Mouse (Mus musculus) ES-Bruce4 (cell line): ENCODE results near the gene Arcn1. TPM values are rescaled to one million over a fixed set of nuclear protein-coding genes. Genes with fewer than 3 reads are reported as not detected.

ENCODE experiments used
- H3K27ac ChIP-seq: 2 replicates; pipeline ENCODE4 v1.5.1; 2012; ENCODE audit warnings: low read length, inconsistent platforms; ENCODE audit not compliant: insufficient read depth
- H3K27me3 ChIP-seq: 2 replicates; pipeline ENCODE4 v1.6.1; 2012; ENCODE audit warnings: mild to moderate bottlenecking, low read length, inconsistent platforms; ENCODE audit not compliant: control insufficient read depth, poor library complexity, insufficient read depth, severe bottlenecking
- H3K36me3 ChIP-seq: 2 replicates; pipeline ENCODE4 v1.6.1; 2012; ENCODE audit warnings: inconsistent platforms, mild to moderate bottlenecking, low read length, moderate library complexity; ENCODE audit not compliant: control insufficient read depth, poor library complexity, insufficient read depth, severe bottlenecking
- H3K4me1 ChIP-seq: one replicate; pipeline ENCODE4 v1.8.1; 2011; ENCODE audit warnings: low read length; ENCODE audit not compliant: control insufficient read depth, insufficient read depth
- H3K4me3 ChIP-seq: 2 replicates; pipeline ENCODE4 v1.5.1; 2011; ENCODE audit warnings: low read depth, mild to moderate bottlenecking, low read length
- H3K9ac ChIP-seq: 2 replicates; pipeline ENCODE4 v1.6.1; 2012; ENCODE audit warnings: low read depth, mild to moderate bottlenecking, inconsistent platforms; ENCODE audit not compliant: poor library complexity, severe bottlenecking
- H3K9me3 ChIP-seq: replicated peaks from 2 replicates; pipeline ENCODE4 v1.6.1; 2012; ENCODE audit warnings: mild to moderate bottlenecking, low read length, inconsistent platforms; ENCODE audit not compliant: control insufficient read depth, poor library complexity, insufficient read depth, severe bottlenecking
- CTCF ChIP-seq: IDR thresholded peaks from one replicate; pipeline ENCODE4 v1.8.1; 2011; ENCODE audit warnings: low read depth, low read length
- EP300 ChIP-seq: IDR thresholded peaks from 2 replicates; pipeline ENCODE4 v1.6.1; 2011; ENCODE audit warnings: low read depth, low read length; ENCODE audit not compliant: insufficient read depth
- POLR2A ChIP-seq: IDR thresholded peaks from one replicate; pipeline ENCODE4 v1.8.1; 2011; ENCODE audit warnings: low read length; ENCODE audit not compliant: insufficient read depth
- polyA plus RNA-seq: library from polyadenylated mRNA; stranded (reverse); fragments of >200 nt; gene quantifications from 2 replicates; pipeline ENCODE4 v1.2.4, GENCODE M21; 2011; ENCODE audit warnings: low read depth; ENCODE audit not compliant: missing spikeins, insufficient read depth, insufficient read length

The Arcn1 gene
- polyA plus RNA-seq, 1 experiment, result 291 TPM

DNA sequence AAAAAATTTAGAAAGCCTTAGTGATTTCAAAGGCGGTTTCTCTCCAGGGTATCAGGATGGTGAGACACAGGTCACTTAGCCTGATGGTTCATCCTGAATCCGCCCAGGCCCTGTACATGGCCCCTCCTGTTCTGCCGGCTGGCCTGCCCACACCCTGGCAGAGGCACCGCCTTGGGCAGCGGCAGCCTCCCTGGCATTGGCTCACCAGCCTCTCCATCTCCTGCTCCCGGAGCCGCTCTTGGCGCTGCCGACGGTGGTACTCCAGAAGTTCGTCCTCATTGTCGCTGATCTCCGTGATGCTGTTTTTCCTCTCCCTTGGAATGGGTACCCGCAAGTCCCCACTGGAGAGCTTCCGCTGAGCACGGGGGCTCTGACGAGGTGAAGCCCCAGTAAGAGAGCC, 52.5 kb downstream of the Arcn1 start:
- peak overlapping the region; percentile 10; the same call in 1 of the 2 replicates for H3K9ac ChIP-seq
- no peak overlapping the region for H3K27ac ChIP-seq
- TF ChIP-seq CTCF (no peak), POLR2A (no peak), EP300 (no peak)
- peak overlapping the region; percentile 59 for H3K4me3 ChIP-seq
- H3K36me3 ChIP-seq, result no peaks in the 10 kb centered on the region
- H3K4me1 ChIP-seq, result peaks cover 4% of the 10 kb centered on the region
- no peaks in the 10 kb centered on the region for H3K9me3 ChIP-seq
- no peaks in the 10 kb centered on the region for H3K27me3 ChIP-seq

DNA sequence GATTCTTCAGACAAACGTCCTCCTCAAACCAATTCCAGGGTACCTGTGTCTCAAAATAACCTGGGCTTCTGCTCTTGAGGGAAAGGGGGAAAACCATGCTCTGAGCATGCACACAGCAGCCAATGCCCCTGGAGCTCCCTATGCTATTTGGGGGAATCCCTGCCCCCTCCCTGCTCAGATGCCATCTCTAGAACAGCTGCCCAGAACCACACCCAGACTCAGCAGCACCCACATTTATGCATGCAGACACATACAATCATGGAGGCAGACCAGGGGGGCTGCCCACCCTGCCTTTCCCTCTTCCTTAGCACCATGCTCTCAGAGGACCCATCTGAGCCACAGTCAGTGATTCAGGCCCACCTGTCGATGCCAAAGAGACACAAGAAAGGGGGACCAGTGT, 54.1 kb downstream of the Arcn1 start:
- TF ChIP-seq EP300 (no peak), CTCF (no peak), POLR2A (no peak)
- Histone ChIP-seq H3K4me3 (no peak overlapping the region), H3K9ac (no peak overlapping the region), H3K27ac (no peak overlapping the region), H3K36me3 (no peaks in the 10 kb centered on the region), H3K9me3 (no peaks in the 10 kb centered on the region), H3K4me1 (peaks cover 4% of the 10 kb centered on the region), H3K27me3 (no peaks in the 10 kb centered on the region)

DNA sequence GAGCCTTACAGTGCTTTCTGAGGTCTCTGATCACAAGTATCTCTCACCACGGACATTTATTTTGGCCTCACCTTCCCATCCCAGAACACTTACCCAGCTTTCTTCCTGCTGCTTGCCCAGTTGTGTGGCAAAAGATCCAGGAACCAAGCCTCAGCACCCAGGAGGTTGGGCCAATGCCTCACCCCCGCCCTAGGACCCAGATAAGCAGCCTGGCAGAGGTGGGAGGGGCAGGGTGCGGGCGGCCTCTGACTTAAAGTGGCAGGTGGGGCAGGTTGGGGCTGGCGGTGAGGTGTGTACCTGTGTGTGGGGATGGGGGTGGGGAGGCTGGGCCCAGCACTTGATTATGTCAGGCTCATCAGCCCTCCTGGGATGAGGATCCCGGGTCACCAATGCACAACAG, 54.6 kb downstream of the Arcn1 start:
- Histone ChIP-seq H3K36me3 (no peaks in the 10 kb centered on the region), H3K9ac (no peak overlapping the region), H3K27me3 (no peaks in the 10 kb centered on the region), H3K4me3 (no peak overlapping the region), H3K4me1 (peaks cover 4% of the 10 kb centered on the region), H3K27ac (no peak overlapping the region), H3K9me3 (no peaks in the 10 kb centered on the region)
- TF ChIP-seq CTCF (no peak), EP300 (no peak), POLR2A (no peak)

DNA sequence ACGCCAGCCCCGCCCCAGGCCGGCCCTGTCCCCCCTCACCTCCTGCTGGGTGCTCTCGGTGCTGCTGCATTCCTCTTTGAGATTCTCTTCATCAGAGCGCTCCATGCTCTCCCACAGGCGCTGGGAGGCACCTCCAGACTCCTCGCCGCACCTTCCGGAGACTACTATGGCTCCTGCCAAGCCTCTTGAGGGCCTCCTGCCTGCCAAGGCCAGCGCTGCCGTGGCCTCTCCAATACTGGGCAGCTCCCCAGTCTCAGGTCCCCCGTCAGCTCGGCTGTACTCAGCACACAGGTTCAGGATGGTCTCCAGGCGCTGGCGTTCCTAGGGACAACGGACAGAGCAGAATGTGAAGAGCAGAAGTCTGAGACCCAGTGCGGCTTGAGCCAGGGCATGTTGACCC, 56.0 kb downstream of the Arcn1 start:
- Histone ChIP-seq H3K9ac (no peak overlapping the region), H3K27me3 (no peaks in the 10 kb centered on the region), H3K27ac (no peak overlapping the region), H3K4me1 (peaks cover 4% of the 10 kb centered on the region), H3K4me3 (no peak overlapping the region), H3K9me3 (no peaks in the 10 kb centered on the region), H3K36me3 (no peaks in the 10 kb centered on the region)
- no peak for TF ChIP-seq CTCF
- TF ChIP-seq POLR2A, result no peak
- no peak for TF ChIP-seq EP300

DNA sequence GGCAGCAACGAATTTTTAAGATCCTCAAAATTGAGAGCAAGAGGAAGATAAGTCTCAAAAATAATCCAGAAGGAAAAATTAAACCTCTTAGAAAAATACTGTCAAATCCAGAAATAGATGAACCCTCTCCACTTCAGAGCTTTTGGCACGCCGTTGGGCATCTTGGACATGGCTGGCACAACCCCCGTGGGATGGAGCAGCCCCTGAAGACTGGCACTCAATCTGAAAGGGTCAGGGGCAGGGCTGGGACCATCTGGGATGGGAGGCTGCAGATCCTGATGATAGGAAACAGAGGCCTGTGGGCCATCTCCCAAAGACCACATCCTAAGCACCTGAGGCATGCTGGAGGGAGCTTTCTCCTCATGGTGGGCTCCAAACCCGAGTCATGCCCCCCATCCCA, 57.4 kb downstream of the Arcn1 start:
- no peaks in the 10 kb centered on the region for H3K9me3 ChIP-seq
- no peak overlapping the region for H3K4me3 ChIP-seq
- TF ChIP-seq CTCF (no peak), POLR2A (no peak), EP300 (no peak)

DNA sequence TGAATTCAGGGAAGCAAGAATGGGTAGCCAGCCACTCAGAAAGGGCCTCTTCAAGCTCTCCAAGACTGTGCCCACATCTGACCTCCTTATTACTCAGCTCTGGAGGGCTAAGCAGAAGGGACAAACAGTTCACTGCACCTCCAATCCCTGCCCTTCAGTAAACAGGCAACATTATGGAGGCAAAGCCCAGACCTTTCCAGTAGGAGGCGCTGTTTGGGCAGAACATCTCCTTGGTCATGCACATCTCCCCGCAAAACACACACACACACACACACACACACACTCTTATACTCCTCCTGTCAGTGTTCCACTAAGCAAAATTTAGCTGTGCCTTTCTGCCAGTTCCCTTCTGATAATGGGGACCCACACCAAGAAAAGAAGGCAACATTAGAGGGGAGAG, 58.0 kb downstream of the Arcn1 start:
- Histone ChIP-seq H3K9me3 (no peaks in the 10 kb centered on the region), H3K27ac (no peak overlapping the region), H3K27me3 (no peaks in the 10 kb centered on the region), H3K4me1 (peaks cover 4% of the 10 kb centered on the region), H3K9ac (no peak overlapping the region), H3K4me3 (no peak overlapping the region), H3K36me3 (no peaks in the 10 kb centered on the region)
- TF ChIP-seq CTCF, result peak; percentile 79
- no peak for TF ChIP-seq EP300
- TF ChIP-seq POLR2A, result no peak

More for the DNA sequence above, 57.4 kb downstream of the Arcn1 start:
- Histone ChIP-seq H3K27me3 (no peaks in the 10 kb centered on the region), H3K4me1 (peaks cover 4% of the 10 kb centered on the region), H3K9ac (no peak overlapping the region), H3K36me3 (no peaks in the 10 kb centered on the region), H3K27ac (no peak overlapping the region)
